Mouse (Mus musculus) lung, adult 2 months (tissue): Measurements from ENCODE around the gene Nxpe3. TPM values are rescaled to one million over a fixed set of nuclear protein-coding genes. Genes with fewer than 3 reads are reported as not detected.
A peak's percentile ranks its signal among the peaks of the same experiment; 100 is the strongest.

ENCODE experiments used
- DNase-seq: peaks from one replicate; pipeline ENCODE4 v3.0.0; 2022
- H3K4me1 ChIP-seq: fragments of 200-500 bp; 2 replicates; pipeline ENCODE4 v1.6.1; 2011; ENCODE audit warnings: low read length; ENCODE audit not compliant: control insufficient read depth, insufficient read depth
- H3K4me3 ChIP-seq: fragments of 200-500 bp; replicated peaks from 2 replicates; pipeline ENCODE3; 2011; ENCODE audit warnings: low read depth, mild to moderate bottlenecking, control low read depth, low read length; ENCODE audit errors: extremely low read depth
- CTCF ChIP-seq: fragments of 200-500 bp; IDR thresholded peaks from 2 replicates; pipeline ENCODE4 v1.5.1; 2011; ENCODE audit warnings: mild to moderate bottlenecking, low read length, control low read depth; ENCODE audit not compliant: insufficient read depth
- POLR2A ChIP-seq: fragments of 200-500 bp; IDR thresholded peaks from 2 replicates; pipeline ENCODE4 v1.6.1; 2011; ENCODE audit warnings: low read depth, mild to moderate bottlenecking, control low read depth, low read length, borderline replicate concordance; ENCODE audit errors: extremely low read depth
- WGBS: fragments of 180-500 bp; shearing (Covaris S2); methylation state at CpG from one replicate; pipeline ENCODE4 v1.1.7; 2018; 5-methylcytosine and 5-hydroxymethylcytosine counted together
- polyA plus RNA-seq: library from polyadenylated mRNA; depleted of rRNA; stranded (reverse); fragments of >200 nt; gene quantifications from 2 replicates; pipeline ENCODE4 v1.2.3, GENCODE M21; 2012; rRNA removed

The Nxpe3 gene
- 1.8 and 2.9 TPM in 2 replicates for polyA plus RNA-seq

DNA sequence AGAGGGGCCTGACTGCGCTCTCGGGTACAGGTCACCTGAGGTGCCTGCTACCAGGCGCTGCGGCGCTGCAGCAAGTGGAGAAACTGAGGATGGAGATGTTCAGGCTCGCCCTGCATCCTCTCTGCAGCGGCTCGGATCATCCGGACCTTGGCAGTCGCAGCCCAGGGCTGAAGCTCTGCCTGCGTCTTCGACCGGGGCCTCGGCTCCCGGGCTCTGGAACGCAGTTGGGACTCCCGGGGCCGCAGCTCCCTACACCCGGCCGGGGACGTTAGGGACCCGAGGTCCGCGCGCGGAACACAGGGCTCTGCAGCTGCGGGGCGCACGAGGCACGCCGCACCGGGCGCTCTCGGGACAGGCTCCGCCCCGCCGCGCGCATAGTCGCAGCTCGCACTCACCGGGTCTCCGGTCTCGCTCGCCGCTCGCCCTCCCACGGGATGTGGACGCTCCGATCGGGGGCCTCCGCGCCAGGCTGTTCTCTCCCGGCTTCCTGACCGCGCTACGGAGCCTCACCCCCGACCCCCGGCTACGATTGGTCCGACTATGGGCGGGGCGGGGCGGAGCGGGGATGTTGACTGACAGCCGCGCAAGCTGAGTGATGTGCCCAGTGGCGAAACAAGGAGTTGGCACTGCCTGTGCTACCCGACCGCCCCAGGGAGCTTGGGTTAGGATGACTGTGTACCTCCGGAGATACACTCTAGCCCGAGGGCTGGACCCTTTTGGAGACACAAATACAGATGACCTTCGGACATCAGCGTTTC lies at the start of gene Nxpe3:
Gene Nxpe3, minus strand, starts transcription at position 393 of the 758 bp plus-strand sequence.
- under 1% methylated on average over 74 of the region's 74 CpGs for WGBS
- H3K4me3 ChIP-seq: peak within 1 kb of the TSS; percentile 80
- TF ChIP-seq POLR2A: peak; percentile 63; the same call in 1 of the 2 replicates
- no peak for TF ChIP-seq CTCF
- H3K4me1 ChIP-seq: peaks cover 6% of the 10 kb centered on the region; the same call in 1 of the 2 replicates
- DNase-seq: peak; percentile 86

DNA sequence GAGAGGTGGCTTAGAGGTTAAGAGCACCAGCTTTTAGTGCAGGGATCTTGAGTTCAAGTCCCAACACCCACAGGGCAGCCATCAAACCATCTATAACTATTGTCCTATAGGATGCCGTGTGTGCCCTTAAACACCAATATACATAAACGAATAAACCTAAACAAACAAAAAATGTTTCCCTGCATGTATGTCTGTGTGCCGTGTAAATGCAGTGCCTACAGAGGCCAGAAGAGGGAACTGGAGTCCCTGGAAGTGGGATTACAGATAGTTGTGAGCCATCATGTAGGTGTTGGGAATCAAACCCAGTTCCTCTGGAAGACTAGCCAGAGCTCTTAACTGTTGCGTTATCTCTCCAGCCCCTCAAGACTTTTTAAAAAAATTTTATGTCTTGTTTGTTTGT lies 45.7 kb upstream of the Nxpe3 start:
- DNase-seq: no peak
- TF ChIP-seq POLR2A (no peak), CTCF (no peak)
- no peak overlapping the region for H3K4me3 ChIP-seq
- H3K4me1 ChIP-seq: no peaks in the 10 kb centered on the region
- 95% methylated on average over 4 of the region's 4 CpGs for WGBS

- H3K4me3 ChIP-seq: no peak overlapping the region
- no peak for TF ChIP-seq POLR2A
- no peak for TF ChIP-seq CTCF
- no peaks in the 10 kb centered on the region for H3K4me1 ChIP-seq
- 83% methylated on average over 6 of the region's 6 CpGs for WGBS
- no peak for DNase-seq
These were observed 44.6 kb upstream of the Nxpe3 start for GRCm38 (mm10) chr16:55939703-55940102.

DNA sequence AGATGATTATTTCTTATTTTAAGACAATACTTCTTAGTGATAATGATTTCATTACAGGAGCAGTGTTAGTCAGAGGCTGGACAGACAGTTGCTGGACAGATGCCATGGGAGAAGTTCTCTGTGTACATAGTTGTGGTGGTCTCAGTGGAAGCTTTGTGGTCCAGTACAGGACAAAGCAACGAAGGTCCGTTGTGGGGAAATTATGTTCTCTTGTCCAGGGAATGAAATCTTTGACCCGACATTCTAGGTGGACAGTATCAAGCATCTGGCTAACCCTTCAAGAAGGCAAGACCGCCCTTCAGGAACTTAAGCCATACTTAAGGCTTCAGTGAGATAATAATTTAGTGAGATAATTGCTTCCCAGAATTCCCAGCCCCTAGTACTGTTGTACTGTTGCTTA lies 43.7 kb upstream of the Nxpe3 start:
- no peak for TF ChIP-seq CTCF
- TF ChIP-seq POLR2A: no peak
- WGBS: 76% methylated on average over 4 of the region's 4 CpGs
- Histone ChIP-seq H3K4me3 (no peak overlapping the region), H3K4me1 (no peaks in the 10 kb centered on the region)
- no peak for DNase-seq

DNA sequence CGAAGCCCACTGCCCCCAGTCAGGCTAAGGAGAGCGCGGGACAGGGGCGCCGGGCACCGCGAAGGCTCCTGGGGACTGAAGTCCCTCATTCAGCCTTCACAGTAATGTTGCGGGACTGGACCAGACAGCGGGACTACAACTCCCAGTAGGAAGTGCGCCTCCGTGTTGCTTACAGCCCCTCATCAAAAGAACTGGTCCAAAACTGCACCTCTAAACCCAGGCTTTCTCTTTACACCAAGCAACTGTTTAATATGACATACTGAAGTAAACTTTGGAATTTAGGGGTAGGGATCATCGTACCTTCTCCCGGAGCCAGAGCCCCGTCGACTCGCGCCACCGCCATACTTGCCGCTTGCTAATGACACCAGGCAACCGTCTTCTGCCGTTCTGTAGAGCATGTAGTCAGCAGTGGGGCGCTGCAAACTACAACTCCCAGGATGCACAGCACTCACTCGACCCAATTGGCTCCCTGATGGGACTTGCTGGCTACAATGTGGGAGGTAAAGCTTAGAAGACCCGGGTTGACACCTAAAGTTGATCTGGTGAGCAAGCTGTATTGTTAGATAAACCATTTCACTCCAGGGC lies 39.5 kb upstream of the Nxpe3 start, which contains the start of gene Cep97:
Gene Cep97, minus strand, starts transcription at position 403 of the 585 bp plus-strand sequence.
- TF ChIP-seq POLR2A (peak; percentile 58; the same call in 1 of the 2 replicates), CTCF (no peak)
- Histone ChIP-seq H3K4me3 (peak within 1 kb of the TSS; percentile 82), H3K4me1 (no peaks in the 10 kb centered on the region)
- peak; percentile 89 for DNase-seq
- under 1% methylated on average over 24 of the region's 24 CpGs for WGBS

DNA sequence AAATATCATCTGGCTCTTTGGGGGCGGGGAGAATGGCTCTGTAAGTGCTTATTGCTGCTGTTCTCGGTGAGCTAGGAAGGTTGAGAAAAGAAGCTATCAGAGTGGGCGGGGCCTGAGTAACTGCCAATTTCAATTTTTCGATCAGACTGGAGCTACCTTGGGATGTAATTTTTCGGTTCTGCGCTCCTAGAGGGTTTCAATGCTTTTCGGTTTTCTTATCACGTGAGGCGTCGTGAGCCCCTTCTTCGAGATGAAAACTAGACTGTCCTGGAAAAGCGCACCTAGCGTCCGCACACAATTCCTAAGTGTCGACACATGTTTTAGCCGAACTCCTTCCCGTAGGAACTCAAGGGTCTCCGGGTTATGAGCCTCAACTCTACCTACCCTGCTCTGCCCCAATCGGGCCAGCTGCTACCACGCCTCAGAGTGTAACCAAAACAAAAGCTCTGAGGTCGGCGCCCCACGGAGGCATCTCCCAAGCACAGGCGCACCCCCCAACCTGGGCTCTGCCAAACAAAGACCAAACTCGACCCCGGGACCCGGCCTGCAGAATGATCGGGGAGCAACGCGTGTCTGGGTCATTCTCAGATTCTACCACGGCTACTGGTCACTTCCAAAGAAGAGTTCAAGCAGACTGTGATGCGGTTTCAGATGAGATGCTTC lies 38.7 kb upstream of the Nxpe3 start:
- WGBS: under 1% methylated on average over 32 of the region's 32 CpGs
- DNase-seq: no peak
- peak overlapping the region; percentile 82 for H3K4me3 ChIP-seq
- no peaks in the 10 kb centered on the region for H3K4me1 ChIP-seq
- TF ChIP-seq CTCF (no peak), POLR2A (no peak)

GRCm38 (mm10) chr16:55924010-55924409 lies 28.9 kb upstream of the Nxpe3 start:
- TF ChIP-seq POLR2A: no peak
- no peak for TF ChIP-seq CTCF
- WGBS: 73% methylated on average over 4 of the region's 4 CpGs
- H3K4me1 ChIP-seq: no peaks in the 10 kb centered on the region
- no peak for DNase-seq
- no peak overlapping the region for H3K4me3 ChIP-seq

- no peak for TF ChIP-seq POLR2A
- no peak for TF ChIP-seq CTCF
- no peaks in the 10 kb centered on the region for H3K4me1 ChIP-seq
- H3K4me3 ChIP-seq: no peak overlapping the region
- WGBS: 90% methylated on average over 10 of the region's 10 CpGs
- no peak for DNase-seq
These were observed 27.0 kb upstream of the Nxpe3 start for GRCm38 (mm10) chr16:55922079-55922478.

GRCm38 (mm10) chr16:55914716-55915115 lies 19.6 kb upstream of the Nxpe3 start:
- WGBS: 97% methylated on average over 7 of the region's 7 CpGs
- Histone ChIP-seq H3K4me3 (no peak overlapping the region), H3K4me1 (no peaks in the 10 kb centered on the region)
- TF ChIP-seq POLR2A (no peak), CTCF (no peak)
- DNase-seq: no peak
